Mouse (Mus musculus) ES-E14 (cell line): ENCODE data around the gene Baiap2.

ENCODE experiments used
- CHD2 ChIP-seq: IDR thresholded peaks from 2 replicates; pipeline ENCODE4 v1.6.1; 2014; ENCODE audit warnings: mild to moderate bottlenecking, low read depth, low read length, inconsistent platforms
- HCFC1 ChIP-seq: IDR thresholded peaks from 2 replicates; pipeline ENCODE4 v1.6.1; 2012; ENCODE audit warnings: low read length, inconsistent platforms, borderline replicate concordance; ENCODE audit not compliant: insufficient read depth
- MAFK ChIP-seq: IDR thresholded peaks from 2 replicates; pipeline ENCODE4 v1.6.1; 2014; ENCODE audit warnings: mild to moderate bottlenecking, low read depth, low read length, inconsistent platforms; ENCODE audit not compliant: insufficient read depth
- ZC3H11A ChIP-seq: IDR thresholded peaks from 2 replicates; pipeline ENCODE4 v1.6.1; 2012; ENCODE audit warnings: low read depth, mild to moderate bottlenecking, inconsistent platforms, low read length, borderline replicate concordance
- ZNF384 ChIP-seq: IDR thresholded peaks from 2 replicates; pipeline ENCODE4 v1.6.1; 2012; ENCODE audit warnings: low read depth, low read length, inconsistent platforms

DNA sequence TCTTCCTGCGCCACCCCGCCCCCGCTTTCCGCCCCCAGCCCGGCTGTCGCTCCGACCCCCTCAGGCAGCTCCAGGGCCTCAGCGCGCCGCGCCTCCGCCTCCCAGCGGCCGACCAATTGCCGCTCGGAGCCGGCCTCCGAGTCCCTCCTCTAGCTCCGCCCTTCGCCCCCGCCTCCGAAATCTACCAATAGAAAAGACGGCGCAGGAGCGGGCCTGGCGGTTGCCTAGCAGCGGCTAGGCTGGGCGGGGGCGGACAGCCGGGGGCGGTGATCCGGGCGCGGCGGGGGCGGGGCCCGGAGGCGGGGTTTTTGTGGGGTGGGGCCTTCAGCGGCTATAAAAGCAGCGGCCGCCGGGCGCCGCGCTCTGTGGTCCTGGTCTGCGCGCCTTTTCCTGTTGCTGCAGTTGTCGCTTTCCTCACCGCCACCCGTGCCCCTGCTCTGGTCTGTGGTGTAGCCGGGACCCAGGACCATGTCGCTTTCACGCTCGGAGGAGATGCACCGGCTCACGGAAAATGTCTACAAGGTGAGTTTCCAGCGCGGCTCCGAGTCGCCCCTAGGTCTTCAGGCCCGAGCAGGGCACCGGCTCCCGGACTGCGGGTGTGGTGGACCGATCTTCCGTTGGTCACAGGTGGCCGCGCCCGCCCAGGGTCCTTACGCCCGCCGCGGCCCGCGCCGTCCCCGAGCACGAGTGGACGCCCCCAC lies at the start of gene Baiap2:
- TF ChIP-seq ZC3H11A (no peak), CHD2 (no peak), ZNF384 (no peak), MAFK (no peak), HCFC1 (no peak)
